Mouse (Mus musculus) left cerebral cortex, postnatal 14 days (tissue): ENCODE measurements around the gene Mrps11. TPM values are rescaled to one million over a fixed set of nuclear protein-coding genes. Genes with fewer than 3 reads are reported as not detected.

Experiments
- DNase-seq, 2 experiments: peaks; one replicate each; pipeline ENCODE4 v3.0.0; 2021 to 2022; ENCODE audit warnings: low spot score in 2 of 2, mixed read lengths in 1 of 2
- intact Hi-C: fragments of 180-260 bp; cut with DNase I; formaldehyde crosslinking; loops from one replicate; pipeline ENCODE4 v1.15.1; 2025
- long read RNA-seq, 2 experiments: library from polyadenylated mRNA; stranded (forward); transcript quantifications; one replicate each; pipeline ENCODE4 v2.0.0; 2021
- total RNA-seq, 2 experiments: library from RNA; stranded (reverse); gene quantifications; 2 replicates each; pipeline ENCODE4 v1.2.3; 2021

Mrps11 gene
- 10 to 100 TPM; 39.3 to 39.9 TPM for total RNA-seq
- long read RNA-seq, experiment 1, transcript Mrps11-201 (6 exons, 1,056 nt) = major isoform, 34 of 47 reads
- long read RNA-seq, experiment 1, partial matches to known transcripts = 1 of 47 reads
- long read RNA-seq, experiment 1, other reads (novel, unspliced or antisense) = 8 of 47 reads
- long read RNA-seq, experiment 2, transcript Mrps11-201 (6 exons, 1,056 nt) = major isoform, 31 of 41 reads
- long read RNA-seq, experiment 2, partial matches to known transcripts = 5 of 41 reads
- long read RNA-seq, experiment 2, other reads (novel, unspliced or antisense) = 4 of 41 reads

GRCm38 (mm10) chr7:78782639-78783581 is at the start of gene Mrps11, which contains the start of gene Mrpl46:
Gene Mrps11 (plus strand): TSS chr7:78783119.
Gene Mrpl46 (minus strand): TSS chr7:78783531.
- intact Hi-C loops = loop anchor here (10.0 kb wide), 1 partner anchor 302 kb away; no protein-coding TSS in a partner anchor
- DNase-seq = peak; percentile 87 to 89

GRCm38 (mm10) chr7:78737196-78737595 is 45.7 kb upstream of the Mrps11 start:
- no peak for DNase-seq

GRCm38 (mm10) chr7:78737614-78738210 is 45.2 kb upstream of the Mrps11 start, which contains the start of gene Ntrk3:
Gene Ntrk3 (minus strand): TSS chr7:78738012.
- no peak for DNase-seq
- intact Hi-C loops = no loop called here

More at GRCm38 (mm10) chr7:78737196-78737595, 45.7 kb upstream of the Mrps11 start:
- intact Hi-C loops = no loop called here

- intact Hi-C loops = no loop called here
- no peak for DNase-seq
These were observed 43.4 kb upstream of the Mrps11 start for GRCm38 (mm10) chr7:78739351-78740000.

DNA sequence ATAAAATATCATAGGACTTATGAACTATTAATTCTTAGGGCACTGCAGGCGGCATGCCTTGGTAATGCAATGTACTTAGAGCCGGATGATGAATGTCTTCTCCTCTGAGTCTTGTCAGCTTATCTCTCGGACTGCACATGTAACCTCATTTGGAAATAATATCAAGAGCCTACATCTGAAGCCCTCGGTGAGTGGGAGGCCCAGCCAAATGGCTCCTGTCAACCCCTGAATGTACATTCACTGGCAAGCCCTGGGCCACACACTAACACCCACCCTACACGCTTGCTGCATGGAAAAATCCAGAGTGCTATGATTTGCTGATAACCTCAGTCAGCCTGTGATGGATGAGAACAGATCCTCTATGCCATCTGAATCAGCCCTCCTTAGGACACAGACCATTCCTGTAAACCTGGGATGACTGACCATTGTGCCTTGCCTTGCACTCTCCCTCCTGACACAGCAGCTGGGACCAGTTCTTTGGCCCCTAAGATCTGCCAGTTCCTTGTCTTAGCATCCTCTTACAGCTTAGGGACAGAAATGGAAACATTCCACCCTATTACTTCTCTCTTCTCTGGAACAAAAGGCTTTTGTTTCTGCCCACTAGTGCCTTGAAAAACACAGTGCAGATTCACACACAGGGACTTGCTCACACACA is 39.1 kb upstream of the Mrps11 start:
- intact Hi-C loops = no loop called here
- no peak for DNase-seq

- intact Hi-C loops = no loop called here
- no peak for DNase-seq
These were observed 30.0 kb upstream of the Mrps11 start for GRCm38 (mm10) chr7:78752961-78753360.

DNA sequence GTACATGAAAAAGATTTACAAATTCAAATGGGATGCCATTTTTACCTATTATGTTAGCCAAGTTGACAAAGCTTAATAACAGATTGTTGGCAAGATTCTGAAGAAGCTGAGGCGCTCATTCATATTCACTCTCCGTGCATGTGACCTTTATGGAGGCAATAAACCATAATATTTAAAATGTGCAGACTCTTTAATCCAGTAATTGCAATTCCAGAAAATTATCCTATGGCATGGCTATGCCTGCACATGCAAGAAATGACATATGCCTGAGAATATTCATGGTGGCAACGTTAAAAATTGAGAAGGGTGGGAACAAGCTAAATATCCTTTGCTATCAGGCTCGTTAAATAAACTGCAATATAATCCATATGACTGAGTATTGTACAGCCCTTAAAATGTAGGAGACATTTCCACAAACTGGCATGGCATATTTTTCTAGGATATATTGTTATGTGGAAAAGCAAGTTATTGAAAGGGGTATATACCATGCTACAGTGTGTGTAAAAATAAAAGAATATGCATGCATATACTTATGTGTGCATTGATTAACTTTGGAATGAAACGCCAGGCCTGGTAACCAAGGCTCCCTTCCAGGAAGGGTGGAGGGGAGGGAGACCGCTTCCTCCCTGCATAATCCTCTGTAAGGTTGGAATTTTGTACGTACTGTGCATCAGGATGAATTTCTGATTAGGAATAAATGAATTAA is 29.0 kb upstream of the Mrps11 start:
- DNase-seq = no peak
- intact Hi-C loops = no loop called here

GRCm38 (mm10) chr7:78754458-78755000 is 28.4 kb upstream of the Mrps11 start:
- DNase-seq = no peak
- intact Hi-C loops = no loop called here

DNA sequence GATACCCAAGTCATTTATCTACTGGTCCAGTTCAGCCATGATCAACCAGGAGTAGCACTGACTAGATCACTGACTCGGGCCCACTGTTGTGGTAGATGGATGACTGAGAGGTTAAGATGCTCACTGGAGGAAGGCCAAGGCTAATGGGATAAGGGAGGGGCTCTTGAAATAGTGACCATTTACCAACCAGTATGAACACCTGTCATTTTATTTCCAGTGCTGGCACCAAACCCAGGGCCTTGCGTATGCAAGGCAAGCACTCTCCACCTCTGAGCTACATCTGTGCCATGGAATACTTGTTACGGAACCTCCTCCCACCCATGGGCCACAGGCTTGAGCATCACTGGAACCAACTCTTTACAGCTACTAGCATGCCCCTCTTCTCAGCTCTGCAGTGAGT is 19.1 kb upstream of the Mrps11 start:
- intact Hi-C loops = no loop called here
- no peak for DNase-seq

DNA sequence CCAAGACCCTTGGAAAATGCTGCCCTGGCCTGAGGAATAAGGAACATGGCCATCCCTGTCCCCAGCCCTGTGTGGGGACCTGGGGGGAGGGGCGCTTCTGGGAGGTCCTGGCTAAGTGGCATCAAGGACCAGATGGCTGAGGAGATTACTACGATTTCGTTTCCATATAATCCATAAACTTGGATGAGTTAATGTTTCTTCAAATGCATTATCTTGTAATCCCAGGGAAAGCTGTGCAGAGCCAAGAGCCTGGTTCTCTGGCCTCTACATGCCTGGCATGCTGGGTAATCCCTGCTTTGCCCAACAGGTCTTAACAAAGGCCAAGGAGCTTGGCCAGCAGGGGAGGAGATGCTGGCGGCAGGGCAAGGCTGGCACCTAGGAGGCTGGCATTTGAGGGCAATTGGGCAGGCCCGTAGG is 17.7 kb upstream of the Mrps11 start:
- no peak for DNase-seq
- intact Hi-C loops = loop anchor here (5.0 kb wide), 2 partner anchors 168 to 188 kb away; no protein-coding TSS in a partner anchor

- intact Hi-C loops = loop anchor here (5.0 kb wide), 2 partner anchors 169 to 189 kb away; no protein-coding TSS in a partner anchor
These were observed 16.8 kb upstream of the Mrps11 start for GRCm38 (mm10) chr7:78766019-78766683.

GRCm38 (mm10) chr7:78767929-78768531 is 14.9 kb upstream of the Mrps11 start:
- intact Hi-C loops = loop anchor here (5.0 kb wide), 2 partner anchors 171 to 191 kb away; no protein-coding TSS in a partner anchor

More at GRCm38 (mm10) chr7:78766019-78766683, 16.8 kb upstream of the Mrps11 start:
- DNase-seq = peak; percentile 92 to 94

DNA sequence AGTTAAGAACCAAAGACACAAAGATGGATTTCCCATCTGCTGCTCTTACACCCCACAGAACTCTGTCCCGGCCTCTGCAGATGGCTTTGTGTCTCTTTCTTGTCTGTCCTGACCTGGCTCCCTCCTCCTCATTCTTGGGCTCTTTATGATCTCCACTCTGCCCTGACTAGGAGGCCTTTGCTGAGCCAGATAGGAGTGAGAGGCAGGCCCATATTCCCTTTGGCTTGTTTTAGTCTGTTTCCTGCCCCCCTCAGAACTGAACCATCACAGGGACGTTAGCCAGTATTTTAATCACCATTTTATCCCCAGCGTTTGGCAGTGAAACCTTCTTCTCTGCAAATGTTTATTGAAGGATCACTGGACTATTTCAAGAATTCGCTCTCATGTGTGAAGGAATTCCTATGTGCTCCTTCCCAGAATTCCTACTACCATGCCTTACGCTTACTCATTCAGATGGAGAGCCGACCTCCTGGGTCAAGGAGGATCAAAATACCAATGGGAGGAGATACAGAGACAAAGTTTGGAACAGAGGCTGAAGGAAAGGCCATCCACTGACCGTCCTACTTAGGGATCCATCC is 13.8 kb upstream of the Mrps11 start:
- intact Hi-C loops = loop anchor here (5.0 kb wide), 2 partner anchors 172 to 192 kb away; no protein-coding TSS in a partner anchor

More at GRCm38 (mm10) chr7:78767929-78768531, 14.9 kb upstream of the Mrps11 start:
- DNase-seq = no peak

DNA sequence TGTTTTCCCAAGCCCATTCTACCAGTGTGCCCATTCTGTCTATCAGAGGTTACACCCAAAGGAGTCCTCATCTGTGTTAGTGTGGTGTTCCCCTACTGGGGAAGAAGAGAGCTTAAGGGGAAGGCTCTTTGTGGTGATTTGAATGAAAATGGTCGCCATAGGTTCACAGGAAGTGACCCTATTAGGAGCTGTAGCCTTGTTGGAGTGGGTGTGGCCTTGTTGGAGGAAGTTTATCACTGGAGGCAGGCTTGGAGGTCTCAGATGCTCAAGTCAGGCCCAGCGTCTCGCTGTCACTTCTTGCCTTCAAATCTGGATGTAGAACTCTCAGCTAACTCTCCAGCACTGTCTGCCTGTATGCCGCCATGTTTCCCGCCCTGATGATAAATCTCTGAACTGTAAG is 12.0 kb upstream of the Mrps11 start:
- DNase-seq = no peak
- intact Hi-C loops = no loop called here

More for the DNA sequence above, 13.8 kb upstream of the Mrps11 start:
- no peak for DNase-seq

DNA sequence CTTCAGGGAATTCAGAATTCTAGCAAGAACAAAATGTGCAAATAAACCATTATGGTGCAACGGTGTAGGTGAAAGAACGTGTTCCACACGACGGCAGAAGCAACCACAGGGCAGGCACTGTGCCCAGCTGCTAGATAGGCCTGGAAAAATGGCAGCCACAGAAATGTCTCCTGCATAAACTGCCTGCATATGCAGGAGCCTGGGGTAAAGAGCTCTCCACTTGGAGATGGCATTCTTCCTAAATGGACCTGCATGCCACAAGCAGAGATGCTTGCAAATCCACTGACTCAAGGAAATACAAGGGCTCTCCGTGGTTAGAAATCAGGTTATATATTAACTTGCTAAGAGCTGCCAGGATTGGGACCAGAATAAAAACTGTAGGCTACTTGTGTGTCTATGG is 4.2 kb upstream of the Mrps11 start:
- DNase-seq = no peak
- intact Hi-C loops = no loop called here

DNA sequence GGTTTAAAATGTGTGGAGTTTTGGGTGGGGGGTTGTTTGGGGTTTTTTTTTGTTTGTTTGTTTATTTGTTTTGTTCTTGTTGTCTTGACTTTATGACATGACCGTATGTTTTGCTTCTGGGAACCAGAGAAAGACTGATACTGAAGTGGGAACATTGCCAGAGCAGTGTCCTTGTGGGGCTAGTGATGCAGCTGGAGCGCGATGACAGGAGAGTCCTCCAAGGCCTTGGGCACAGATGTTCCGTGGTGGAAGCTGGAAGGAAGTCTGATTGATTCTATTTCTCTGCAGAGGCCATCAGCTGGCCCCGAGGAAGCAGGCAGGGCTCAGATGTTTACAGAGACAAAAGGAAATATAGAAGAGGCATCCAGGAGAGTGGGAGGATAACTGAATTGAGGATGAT is 3.0 kb downstream of the Mrps11 start:
- intact Hi-C loops = loop anchor here (10.0 kb wide), 1 partner anchor 299 kb away; no protein-coding TSS in a partner anchor
- DNase-seq = no peak
